Mouse (Mus musculus) spleen, postnatal 36 days (tissue): ENCODE data around the gene Sv2b.

ENCODE experiments used
- DNase-seq, 2 experiments: peaks; one replicate each; pipeline ENCODE4 v3.0.0; 2022; ENCODE audit warnings: low spot score in 2 of 2, mixed read lengths in 1 of 2

Gene Sv2b

GRCm38 (mm10) chr7:75292246-75292645 lies 16.8 kb downstream of the Sv2b start:
- no peak for DNase-seq

- DNase-seq, result no peak
Measured at GRCm38 (mm10) chr7:75290554-75290953, 18.5 kb downstream of the Sv2b start.

DNA sequence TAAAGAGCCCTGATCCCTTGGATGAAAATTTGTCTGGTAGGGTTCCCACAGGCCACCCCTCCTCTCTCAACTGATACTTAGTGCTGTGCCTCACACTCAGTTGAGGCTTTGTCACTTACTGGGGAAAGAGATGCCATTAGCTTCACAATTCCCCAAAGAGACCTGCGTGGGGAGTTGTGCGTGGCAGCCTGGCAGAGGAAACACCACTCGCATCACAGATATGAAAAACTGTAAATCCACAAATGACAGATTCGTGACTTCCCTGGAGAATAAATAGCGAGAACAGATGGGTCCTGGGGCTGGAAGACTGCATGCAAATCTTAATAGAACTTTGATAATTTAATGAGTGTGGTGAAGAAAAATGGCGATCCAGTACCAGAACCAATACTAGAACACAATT lies 21.8 kb downstream of the Sv2b start:
- DNase-seq, result no peak

- DNase-seq, result no peak
Measured at GRCm38 (mm10) chr7:75282951-75283350, 26.1 kb downstream of the Sv2b start.

DNA sequence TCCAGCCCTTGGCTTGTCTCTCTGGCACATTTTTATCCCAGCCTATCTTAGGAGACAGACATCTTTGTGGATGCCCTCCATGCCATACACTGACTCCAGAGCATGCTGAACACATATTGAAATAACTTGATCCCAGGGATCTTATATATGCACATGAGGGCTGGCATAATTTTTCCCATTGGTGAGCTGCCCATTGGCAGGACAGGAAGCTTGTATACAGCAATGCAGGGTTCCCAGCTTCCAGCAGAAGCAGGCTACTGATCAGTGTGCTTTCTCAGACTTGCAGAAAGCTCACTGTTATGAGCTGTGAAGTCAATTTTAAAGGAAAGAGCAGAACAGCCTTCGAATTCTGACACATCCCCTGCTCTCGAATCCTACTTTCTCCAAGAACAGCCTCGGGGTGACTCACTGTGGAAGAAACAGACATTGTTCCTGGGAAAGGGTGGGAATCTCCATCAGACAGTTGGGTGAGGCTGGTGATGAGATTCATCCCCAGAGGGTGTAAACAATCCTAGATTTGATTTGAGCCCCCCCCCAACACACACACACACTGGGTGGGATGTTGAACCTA lies 26.9 kb downstream of the Sv2b start:
- no peak for DNase-seq

DNA sequence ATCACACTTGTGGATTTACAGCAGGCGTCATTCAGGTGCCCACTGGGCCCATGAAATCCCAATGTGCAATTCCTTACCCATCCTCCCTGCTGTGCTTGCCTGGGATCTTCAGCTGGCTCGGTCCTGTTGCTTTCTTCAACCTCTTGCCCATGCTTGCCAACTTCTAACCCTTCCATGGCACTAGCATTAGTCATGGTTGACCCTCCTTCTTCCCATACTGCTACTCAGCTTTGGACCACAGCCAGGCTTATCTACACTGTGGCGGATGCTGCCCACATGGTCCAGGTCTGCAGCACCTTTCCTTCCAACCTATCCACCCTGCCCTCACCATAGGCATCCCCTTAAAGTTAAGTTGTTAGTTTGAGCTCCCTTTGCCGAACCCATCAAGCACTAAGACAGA lies 28.0 kb downstream of the Sv2b start:
- DNase-seq, result no peak

GRCm38 (mm10) chr7:75277847-75278246 lies 31.2 kb downstream of the Sv2b start:
- DNase-seq, result no peak

GRCm38 (mm10) chr7:75276739-75277138 lies 32.3 kb downstream of the Sv2b start:
- DNase-seq, result no peak

DNA sequence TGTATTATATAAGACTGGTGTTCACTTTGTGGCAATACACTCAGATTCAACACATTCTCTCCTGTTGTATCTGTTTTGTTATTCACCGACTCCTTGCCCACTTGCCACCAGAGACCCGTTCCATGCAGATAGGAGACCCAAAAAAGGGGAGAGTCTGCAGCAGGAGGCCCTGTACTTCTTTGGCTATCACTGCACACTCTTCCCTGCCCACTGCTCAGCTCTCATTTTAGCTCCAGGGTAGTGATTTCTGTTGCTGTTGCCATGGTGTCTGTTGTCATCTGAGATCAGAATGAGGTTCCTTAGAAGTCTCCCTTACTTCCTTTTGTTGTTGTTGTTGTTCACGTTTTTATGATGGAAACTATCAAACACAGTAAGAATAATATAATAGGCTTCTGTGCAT lies 34.5 kb downstream of the Sv2b start:
- DNase-seq, result no peak

GRCm38 (mm10) chr7:75273633-75274032 lies 35.4 kb downstream of the Sv2b start:
- no peak for DNase-seq

DNA sequence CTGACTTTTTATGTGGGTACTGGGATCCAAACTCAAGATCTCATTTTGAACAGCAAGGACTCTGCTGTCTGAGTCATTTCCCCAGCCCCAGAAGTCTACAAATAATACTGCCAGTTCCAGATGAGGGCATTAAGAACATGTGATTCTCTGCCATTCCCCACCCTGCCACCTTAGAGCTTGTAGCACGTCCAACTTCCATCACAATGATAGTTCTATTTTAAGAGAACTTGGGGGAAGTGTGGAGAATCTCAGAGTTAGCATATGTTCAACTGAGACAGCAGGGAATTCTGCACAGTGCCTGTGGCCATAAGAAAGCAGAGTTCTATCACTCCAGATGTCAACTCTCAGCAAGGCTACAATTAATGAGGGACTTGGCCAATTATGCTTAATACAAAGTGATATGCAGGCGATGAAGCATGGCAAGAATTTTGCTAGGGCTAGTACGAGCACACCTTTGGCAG lies 37.1 kb downstream of the Sv2b start:
- DNase-seq, result no peak

DNA sequence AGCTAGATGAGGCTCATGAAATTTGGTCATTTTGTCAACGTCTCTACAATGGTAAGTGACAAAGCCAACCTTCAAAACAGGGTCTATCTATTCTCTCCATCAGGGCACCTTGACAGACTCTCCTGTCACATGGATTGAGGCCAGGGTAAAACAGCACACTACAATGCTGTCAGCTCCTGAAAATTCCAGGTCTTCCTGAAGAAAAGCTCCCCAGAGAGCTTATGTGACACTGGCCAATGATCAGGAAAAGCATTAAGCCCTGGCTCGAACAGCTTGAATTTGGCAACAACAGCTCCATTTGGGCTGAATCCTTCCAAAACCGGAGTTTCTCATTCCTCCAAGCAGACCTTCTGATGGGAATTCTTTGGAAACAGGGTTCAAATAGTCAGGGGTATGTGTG lies 37.8 kb downstream of the Sv2b start:
- no peak for DNase-seq

DNA sequence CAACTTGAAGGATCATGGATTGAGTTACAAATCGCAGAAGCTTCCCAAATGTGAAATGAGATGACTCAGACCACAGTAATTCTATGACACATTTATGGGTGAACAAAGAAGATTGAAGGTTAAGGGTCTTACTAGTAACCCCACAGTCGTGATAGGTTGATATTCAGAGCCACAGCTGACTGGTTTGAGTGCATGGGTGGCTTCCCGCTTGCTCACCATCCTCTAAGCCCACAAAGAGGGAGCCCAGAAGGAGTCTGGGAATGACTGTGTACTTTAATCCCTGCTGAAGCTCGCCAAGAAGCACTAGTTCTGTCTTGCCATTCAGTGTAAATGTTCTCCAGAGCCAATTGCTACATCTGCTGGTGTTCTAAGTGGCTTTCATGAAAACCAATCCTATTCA lies 41.8 kb downstream of the Sv2b start:
- DNase-seq, result no peak

- no peak for DNase-seq
Measured at GRCm38 (mm10) chr7:75265241-75265640, 43.8 kb downstream of the Sv2b start.

DNA sequence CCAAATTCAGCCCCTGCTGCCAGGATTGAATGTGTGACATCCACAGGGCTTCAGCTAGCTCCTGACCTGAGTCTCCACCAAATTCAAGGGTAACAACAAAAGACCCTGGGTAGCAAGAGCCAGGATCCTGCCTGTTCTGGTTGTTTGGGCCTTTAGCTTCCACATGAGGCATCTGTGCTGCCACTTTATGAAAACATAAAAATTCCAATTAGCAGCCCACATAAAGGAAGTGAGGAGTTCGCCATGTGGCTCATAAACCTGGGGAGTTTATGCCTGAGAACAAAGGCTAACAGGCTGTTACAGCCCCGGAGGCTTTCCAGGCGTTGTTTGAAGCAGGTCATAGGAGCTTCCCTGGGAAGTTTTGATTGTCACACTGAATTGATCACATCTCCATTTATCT lies 49.1 kb downstream of the Sv2b start:
- no peak for DNase-seq

GRCm38 (mm10) chr7:75253611-75254250 lies 55.3 kb downstream of the Sv2b start:
- DNase-seq, result no peak

DNA sequence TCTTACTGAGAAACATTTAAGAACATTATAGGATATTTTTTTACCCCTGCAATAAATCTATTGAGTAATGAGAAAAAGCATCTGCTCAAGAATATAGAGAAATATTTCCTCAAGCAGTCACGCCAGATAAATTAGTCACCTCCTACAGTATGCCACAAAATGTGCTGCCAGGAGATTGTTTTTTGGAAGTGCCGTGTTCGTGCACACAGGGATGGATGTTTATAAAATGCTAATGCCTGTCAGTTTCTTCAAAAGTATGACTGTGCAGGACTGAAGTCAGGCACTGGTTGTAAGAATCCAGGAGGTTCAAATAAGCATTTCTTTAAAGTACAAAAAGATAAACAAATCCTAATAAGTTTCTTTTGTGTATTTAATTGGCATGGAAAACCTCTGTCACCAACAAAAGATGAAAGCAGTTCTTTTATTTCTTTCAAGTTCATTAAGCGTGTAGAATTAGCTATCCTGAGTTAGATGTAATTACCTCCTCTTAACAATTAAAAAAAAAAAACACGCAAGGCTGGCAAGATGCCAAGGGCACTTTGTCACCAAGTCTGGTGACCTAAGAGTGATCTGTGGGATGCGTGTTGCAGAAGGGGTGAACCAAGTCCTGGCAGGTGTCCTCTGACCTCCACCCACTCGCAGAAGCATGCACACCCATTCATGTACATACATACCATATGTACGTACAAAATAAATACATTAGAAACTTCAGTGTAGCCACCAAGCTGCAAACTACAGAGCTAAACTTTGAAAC lies 68.1 kb downstream of the Sv2b start:
- no peak for DNase-seq

- no peak for DNase-seq
Measured at GRCm38 (mm10) chr7:75236386-75236785, 72.7 kb downstream of the Sv2b start.

- DNase-seq, result no peak
Measured at GRCm38 (mm10) chr7:75224206-75224605, 84.9 kb downstream of the Sv2b start.

DNA sequence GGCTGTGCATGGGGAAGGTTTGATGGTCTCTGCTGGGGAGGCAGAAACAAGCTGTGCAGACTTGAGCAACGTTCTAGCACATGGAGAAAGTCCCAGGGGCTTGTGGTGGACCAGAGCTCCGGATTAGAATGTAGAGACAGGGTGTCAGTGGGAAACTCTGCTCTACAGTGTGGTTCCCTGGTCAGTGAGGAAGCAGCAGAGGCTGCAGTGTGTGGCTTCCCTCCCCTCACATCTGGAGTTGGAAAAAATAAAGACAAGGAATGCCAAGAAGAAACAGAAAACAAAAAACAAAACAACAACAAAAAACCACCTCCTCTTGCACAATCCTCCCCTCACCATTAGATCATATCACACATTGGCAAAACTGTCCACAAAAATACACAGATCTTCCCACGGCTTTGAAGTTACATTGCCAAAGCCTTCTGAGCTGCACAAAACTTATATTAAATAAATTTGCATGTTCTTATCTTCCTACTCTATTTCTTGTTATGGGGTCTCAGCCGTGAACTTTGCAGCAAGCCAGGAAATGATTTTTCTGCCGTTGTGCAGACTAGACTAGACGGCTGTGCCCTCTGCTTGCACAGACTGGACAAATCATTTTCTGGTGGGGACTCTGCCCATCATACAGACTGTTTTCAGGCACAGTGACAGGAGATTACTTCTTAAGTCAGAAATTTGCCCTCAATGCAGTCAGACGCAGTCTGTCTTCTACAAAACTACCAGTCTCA lies 86.2 kb downstream of the Sv2b start:
- no peak for DNase-seq

GRCm38 (mm10) chr7:75220786-75221185 lies 88.3 kb downstream of the Sv2b start:
- no peak for DNase-seq

- DNase-seq, result no peak
Measured at GRCm38 (mm10) chr7:75220296-75220695, 88.8 kb downstream of the Sv2b start.
